Mouse (Mus musculus) CH12.LX (cell line): ENCODE results near the gene Npas3. TPM values are rescaled to one million over a fixed set of nuclear protein-coding genes. Genes with fewer than 3 reads are reported as not detected.

Experiments
- DNase-seq: peaks from one replicate; pipeline ENCODE4 v3.0.0-alpha.2; 2013; ENCODE audit errors: extremely low read depth
- H3K27ac ChIP-seq: 2 replicates; pipeline ENCODE4 v1.5.1; 2012; ENCODE audit warnings: low read depth, mild to moderate bottlenecking, control low read depth, moderate library complexity; ENCODE audit not compliant: insufficient read depth
- H3K27me3 ChIP-seq: replicated peaks from 2 replicates; pipeline ENCODE3; 2012; ENCODE audit warnings: inconsistent platforms
- H3K36me3 ChIP-seq, 2 experiments: replicated peaks in 1 of 2; 2 replicates each; pipeline versions ENCODE3 to v1.6.1; 2012; ENCODE audit warnings: inconsistent platforms in 1 of 2, low read length in 1 of 2, mild to moderate bottlenecking in 1 of 2, mixed read lengths in 1 of 2, moderate library complexity in 1 of 2; ENCODE audit not compliant: control insufficient read depth in 1 of 2, insufficient read depth in 1 of 2
- H3K4me1 ChIP-seq, 2 experiments: 2 replicates each; pipeline ENCODE4 v1.6.1; 2012; ENCODE audit warnings: inconsistent platforms in 1 of 2, moderate library complexity in 1 of 2; ENCODE audit not compliant: insufficient read depth in 2 of 2, control insufficient read depth in 1 of 2
- H3K4me2 ChIP-seq: 2 replicates; pipeline ENCODE4 v1.6.1; 2012; ENCODE audit warnings: low read depth, mild to moderate bottlenecking, control low read depth; ENCODE audit not compliant: poor library complexity, insufficient read depth, severe bottlenecking
- H3K4me3 ChIP-seq, 3 experiments: fragments of 150-350 bp in 1 of 3; sonication (generic) in 1 of 3; replicated peaks in 1 of 3; 2 replicates each; pipeline versions ENCODE3 to v1.5.1; 2011 to 2012; ENCODE audit warnings: low read depth in 2 of 3, low read length in 2 of 3, mild to moderate bottlenecking in 2 of 3, moderate library complexity in 2 of 3, control low read depth in 1 of 3, improper control_type of control experiment in 1 of 3, inconsistent platforms in 1 of 3, mixed read lengths in 1 of 3; ENCODE audit not compliant: poor library complexity in 1 of 3
- H3K79me2 ChIP-seq: replicated peaks from 2 replicates; pipeline ENCODE4 v1.6.1; 2012; ENCODE audit warnings: mild to moderate bottlenecking, moderate library complexity; ENCODE audit not compliant: control insufficient read depth, poor library complexity, insufficient read depth, severe bottlenecking; ENCODE audit errors: extremely low read depth
- H3K9ac ChIP-seq: 2 replicates; pipeline ENCODE4 v1.6.1; 2012; ENCODE audit warnings: low read depth, mild to moderate bottlenecking, control low read depth, moderate library complexity; ENCODE audit not compliant: insufficient read depth
- H3K9me3 ChIP-seq: replicated peaks from 2 replicates; pipeline ENCODE3; 2012; ENCODE audit warnings: low read length, inconsistent platforms, mixed read lengths
- BHLHE40 ChIP-seq: IDR thresholded peaks from 2 replicates; pipeline ENCODE4 v1.6.1; 2011; ENCODE audit warnings: mild to moderate bottlenecking, low read depth, low read length, improper control_type of control experiment
- CHD1 ChIP-seq: IDR thresholded peaks from 2 replicates; pipeline ENCODE4 v1.6.1; 2012; ENCODE audit warnings: low read depth, low read length, improper control_type of control experiment, inconsistent platforms
- CHD2 ChIP-seq: IDR thresholded peaks from 2 replicates; pipeline ENCODE4 v1.6.1; 2011; ENCODE audit warnings: low read length, improper control_type of control experiment
- E2F4 ChIP-seq: IDR thresholded peaks from 2 replicates; pipeline ENCODE4 v1.6.1; 2011; ENCODE audit warnings: low read depth, low read length, improper control_type of control experiment; ENCODE audit not compliant: insufficient replicate concordance
- EP300 ChIP-seq: IDR thresholded peaks from 2 replicates; pipeline ENCODE4 v1.6.1; 2011; ENCODE audit warnings: low read length, improper control_type of control experiment
- GABPA ChIP-seq: IDR thresholded peaks from 2 replicates; pipeline ENCODE4 v1.6.1; 2012; ENCODE audit warnings: low read depth, low read length, improper control_type of control experiment, inconsistent platforms; ENCODE audit not compliant: insufficient replicate concordance
- KAT2A ChIP-seq: IDR thresholded peaks from 2 replicates; pipeline ENCODE4 v1.6.1; 2012; ENCODE audit warnings: low read length, improper control_type of control experiment, inconsistent platforms; ENCODE audit not compliant: insufficient replicate concordance
- MAZ ChIP-seq: IDR thresholded peaks from 2 replicates; pipeline ENCODE4 v1.6.1; 2012; ENCODE audit warnings: low read depth, mild to moderate bottlenecking, inconsistent platforms, low read length, improper control_type of control experiment, moderate library complexity
- MXI1 ChIP-seq: IDR thresholded peaks from 2 replicates; pipeline ENCODE4 v1.6.1; 2011; ENCODE audit warnings: mild to moderate bottlenecking, low read depth, low read length, improper control_type of control experiment
- MYC ChIP-seq: IDR thresholded peaks from 2 replicates; pipeline ENCODE4 v1.6.1; 2011; ENCODE audit warnings: low read depth, mild to moderate bottlenecking, improper control_type of control experiment, low read length
- NELFE ChIP-seq: IDR thresholded peaks from 2 replicates; pipeline ENCODE4 v1.6.1; 2011; ENCODE audit warnings: low read depth, low read length, improper control_type of control experiment
- PAX5 ChIP-seq: IDR thresholded peaks from 2 replicates; pipeline ENCODE4 v1.6.1; 2012; ENCODE audit warnings: low read length, inconsistent platforms, mixed read lengths
- POLR2AphosphoS2 ChIP-seq: IDR thresholded peaks from 2 replicates; pipeline ENCODE4 v1.6.1; 2011; ENCODE audit warnings: low read depth, low read length, improper control_type of control experiment
- RAD21 ChIP-seq: IDR thresholded peaks from 2 replicates; pipeline ENCODE4 v1.6.1; 2011; ENCODE audit warnings: low read depth, mild to moderate bottlenecking, low read length, improper control_type of control experiment, moderate library complexity
- RCOR1 ChIP-seq: conservative IDR thresholded peaks from 2 replicates; pipeline ENCODE4 v1.6.1; 2012; ENCODE audit warnings: low read depth, mild to moderate bottlenecking, inconsistent platforms, low read length, improper control_type of control experiment
- SIN3A ChIP-seq: IDR thresholded peaks from 2 replicates; pipeline ENCODE4 v1.6.1; 2012; ENCODE audit warnings: low read length, improper control_type of control experiment, inconsistent platforms
- UBTF ChIP-seq: IDR thresholded peaks from 2 replicates; pipeline ENCODE4 v1.6.1; 2012; ENCODE audit warnings: low read depth, mild to moderate bottlenecking, inconsistent platforms, low read length, improper control_type of control experiment, moderate library complexity
- dilution Hi-C: fragments of 300-500 bp; cut with MboI; formaldehyde crosslinking; loops from 2 replicates; pipeline ENCODE4 v1.14.3; 2020; ENCODE audit warnings: low sequenced_read_pairs; ENCODE audit not compliant: extremely low pct_unique_long_range_greater_than_20kb, extremely low pct_ligation_motif_present
- in situ Hi-C: fragments of 300-500 bp; cut with MboI; formaldehyde crosslinking; loops from 3 replicates; pipeline ENCODE4 v1.14.3; 2019; ENCODE audit warnings: low sequenced_read_pairs, low pct_ligation_motif_present, low pct_unique_long_range_greater_than_20kb, mixed read lengths
- polyA plus RNA-seq: library from polyadenylated mRNA; unstranded; fragments of >175 nt; gene quantifications from 2 replicates; pipeline ENCODE4 v1.2.1, GENCODE M21; 2012; ENCODE audit warnings: low read depth; ENCODE audit not compliant: insufficient read length
- total RNA-seq, 2 experiments: library from RNA; depleted of rRNA; stranded (reverse); fragments of 300-350 nt in 1 of 2; fragments of >200 nt in 1 of 2; gene quantifications; 2 replicates each; pipeline ENCODE4 v1.2.3; 2012 to 2014

The Npas3 gene
- total and polyA plus RNA-seq, 3 experiments, result 0.13 TPM; not detected in 1

DNA sequence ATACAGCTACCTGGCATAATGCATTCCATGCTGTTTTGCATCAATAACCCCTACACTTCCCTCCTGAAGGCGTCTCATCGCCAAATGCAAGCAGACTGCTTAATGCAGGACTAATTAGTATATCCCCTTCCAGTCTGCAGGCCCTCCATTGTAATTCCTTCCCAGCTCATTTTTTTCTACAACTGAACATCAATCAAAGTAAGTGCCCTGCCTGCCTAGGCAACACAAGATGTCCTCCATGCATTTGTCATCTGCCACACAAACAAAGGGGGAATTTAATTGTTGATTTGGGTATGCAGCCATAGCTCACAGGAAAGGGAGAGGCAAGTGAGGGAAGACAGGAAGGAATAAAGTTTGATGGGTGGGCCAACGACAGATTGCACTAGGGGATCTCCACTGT lies 804.5 kb downstream of the Npas3 start:
- in situ Hi-C loops (loop anchor here (25.0 kb wide), 2 partner anchors 316 to 1141 kb away; no protein-coding TSS in a partner anchor), dilution Hi-C loops (no loop called here)
- no peak overlapping the region for H3K4me3 ChIP-seq
- H3K27ac ChIP-seq, result no peak overlapping the region
- no peaks in the 10 kb centered on the region for H3K27me3 ChIP-seq
- DNase-seq, result no peak
- no peak overlapping the region for H3K9ac ChIP-seq
- no peaks in the 10 kb centered on the region for H3K4me1 ChIP-seq
- H3K4me2 ChIP-seq, result no peak overlapping the region
- no peaks in the 10 kb centered on the region for H3K79me2 ChIP-seq
- TF ChIP-seq MYC, result no peak
- no peak for TF ChIP-seq UBTF
- no peak for TF ChIP-seq MXI1
- TF ChIP-seq EP300, result no peak
- TF ChIP-seq SIN3A, result no peak
- no peak for TF ChIP-seq RCOR1
- no peak for TF ChIP-seq POLR2AphosphoS2
- no peak for TF ChIP-seq NELFE
- TF ChIP-seq CHD1, result no peak
- no peak for TF ChIP-seq BHLHE40
- TF ChIP-seq KAT2A, result no peak
- no peak for TF ChIP-seq RAD21
- no peak for TF ChIP-seq GABPA
- TF ChIP-seq PAX5, result no peak
- TF ChIP-seq MAZ, result no peak
- no peak for TF ChIP-seq CHD2
- H3K9me3 ChIP-seq, result no peaks in the 10 kb centered on the region
- no peaks in the 10 kb centered on the region for H3K36me3 ChIP-seq

GRCm38 (mm10) chr12:54053598-54053997 lies 805.1 kb downstream of the Npas3 start:
- dilution Hi-C loops, result no loop called here
- H3K36me3 ChIP-seq, result no peaks in the 10 kb centered on the region

More at GRCm38 (mm10) chr12:54053598-54053997, 805.1 kb downstream of the Npas3 start:
- Histone ChIP-seq H3K9me3 (no peaks in the 10 kb centered on the region), H3K27ac (no peak overlapping the region), H3K4me3 (no peak overlapping the region), H3K9ac (no peak overlapping the region), H3K4me1 (no peaks in the 10 kb centered on the region), H3K4me2 (no peak overlapping the region), H3K27me3 (no peaks in the 10 kb centered on the region), H3K79me2 (no peaks in the 10 kb centered on the region)
- in situ Hi-C loops, result loop anchor here (25.0 kb wide), 2 partner anchors 316 to 1141 kb away; no protein-coding TSS in a partner anchor
- no peak for DNase-seq
- no peak for TF ChIP-seq SIN3A
- no peak for TF ChIP-seq E2F4
- no peak for TF ChIP-seq RCOR1
